Mouse (Mus musculus): ENCODE measurements at regions not wholly inside any gene's neighbourhood (a gene's known extent, or its start where the extent isn't known, plus 50 kb on each side); places are given as distances from the start of the nearest gene placed in this dataset.
"Not testable (repeated sequence)": the region's sequence is repeated elsewhere in the genome, so short reads cannot be mapped to it uniquely, and the experiment has no call there.

DNA sequence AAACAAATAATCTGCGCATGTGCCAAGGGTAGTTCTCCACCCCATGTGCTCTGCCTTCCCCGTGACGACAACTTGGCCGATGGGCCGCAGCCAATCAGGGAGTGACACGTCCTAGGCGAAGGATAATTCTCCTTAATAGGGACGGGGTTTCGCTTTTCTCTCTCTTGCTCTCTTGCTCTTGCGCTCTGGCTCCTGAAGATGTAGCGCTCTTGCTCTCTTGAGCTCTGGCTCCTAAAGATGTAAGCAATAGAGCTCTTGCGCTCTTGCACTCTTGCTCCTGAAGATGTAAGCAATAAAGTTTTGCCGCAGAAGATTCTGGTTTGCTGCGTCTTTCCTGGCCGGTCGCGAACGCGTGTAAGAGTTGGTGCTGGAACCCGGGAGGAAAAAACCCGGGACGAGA lies 384.3 kb upstream of the 5730507C01Rik start:
- DNase-seq (ENCODE audit: extremely low read depth, insufficient read length, low spot score) = not testable (repeated sequence)

DNA sequence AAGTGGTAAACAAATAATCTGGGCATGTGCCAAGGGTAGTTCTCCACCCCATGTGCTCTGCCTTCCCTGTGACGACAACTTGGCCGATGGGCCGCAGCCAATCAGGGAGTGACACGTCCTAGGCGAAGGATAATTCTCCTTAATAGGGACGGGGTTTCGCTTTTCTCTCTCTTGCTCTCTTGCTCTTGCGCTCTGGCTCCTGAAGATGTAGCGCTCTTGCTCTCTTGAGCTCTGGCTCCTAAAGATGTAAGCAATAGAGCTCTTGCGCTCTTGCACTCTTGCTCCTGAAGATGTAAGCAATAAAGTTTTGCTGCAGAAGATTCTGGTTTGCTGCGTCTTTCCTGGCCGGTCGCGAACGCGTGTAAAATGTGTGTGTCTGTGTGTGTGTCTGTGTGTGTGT lies 381.1 kb upstream of the 5730507C01Rik start:
- not testable (repeated sequence) for DNase-seq (ENCODE audit: extremely low read depth, insufficient read length, low spot score)

DNA sequence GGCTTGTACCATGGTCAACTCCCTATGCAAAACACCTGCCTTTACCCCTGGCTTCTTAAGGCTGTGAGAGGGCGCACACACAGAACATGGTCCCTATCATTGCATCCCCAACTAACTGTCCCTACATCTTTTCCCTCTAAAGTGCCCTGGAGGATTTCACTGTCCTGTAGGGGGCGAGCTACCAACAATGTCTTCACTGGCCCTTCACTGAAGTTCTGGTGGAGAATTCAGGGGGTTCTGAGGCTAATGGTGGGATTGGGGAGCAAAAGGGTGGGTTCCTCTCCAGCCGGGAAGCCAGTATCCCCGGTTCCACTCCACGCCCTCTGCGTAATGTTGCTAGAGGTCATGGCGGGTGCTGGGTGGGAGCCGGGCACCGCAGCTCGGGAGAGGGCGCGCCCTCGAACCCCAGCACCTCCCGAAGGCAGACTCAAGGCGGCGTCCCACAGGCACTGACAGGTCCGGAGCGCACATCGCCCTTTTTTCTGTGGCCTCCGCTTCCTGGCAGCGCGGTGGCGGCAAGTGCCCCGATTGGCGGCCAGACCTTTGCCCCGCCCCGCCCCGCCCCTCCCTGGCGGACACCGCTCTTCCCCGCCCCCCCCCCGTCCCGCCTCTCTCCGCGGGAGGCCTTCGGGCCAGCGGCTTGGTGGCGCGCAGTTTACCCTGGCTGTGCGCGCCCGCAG lies 378.9 kb upstream of the 5730507C01Rik start:
- peak; percentile 4 for DNase-seq (ENCODE audit: extremely low read depth, insufficient read length, low spot score)

DNA sequence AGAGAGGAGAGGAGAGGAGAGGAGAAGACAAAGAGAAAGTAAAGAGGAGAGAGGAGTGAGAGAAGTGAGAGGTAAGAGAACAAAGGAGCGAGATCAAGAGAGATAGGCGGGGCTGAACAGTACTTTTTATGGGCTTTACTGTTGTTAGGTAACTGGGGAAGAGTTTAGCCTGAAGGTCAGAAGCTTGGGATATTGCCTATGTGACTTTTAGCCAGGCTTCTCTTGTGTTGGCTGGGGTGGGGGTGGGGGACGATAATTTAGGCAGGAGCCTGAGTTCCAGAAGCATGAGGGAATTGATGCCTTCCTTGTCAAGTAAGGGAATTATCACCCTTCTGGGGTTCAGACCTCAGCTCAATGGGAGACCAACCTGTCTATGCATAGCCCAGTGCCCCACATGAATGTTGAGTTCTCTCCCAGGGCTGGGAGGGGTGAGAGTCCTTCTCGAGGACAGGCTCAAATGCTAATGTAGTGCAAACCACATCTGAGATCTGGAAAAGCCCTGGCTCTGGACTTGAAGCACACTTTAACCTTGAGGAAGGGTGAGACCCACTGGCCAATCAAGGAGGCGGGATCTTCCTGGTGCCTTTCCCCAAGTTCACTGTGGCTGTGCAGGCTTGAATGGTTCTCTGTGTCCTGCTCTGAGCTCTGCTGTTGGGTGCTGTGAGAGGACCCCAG lies 373.8 kb upstream of the 5730507C01Rik start:
- not testable (repeated sequence) for DNase-seq (ENCODE audit: extremely low read depth, insufficient read length, low spot score)
